Mouse (Mus musculus) cortical plate, adult 2 months (tissue): ENCODE measurements around the gene Chac2.

Source experiments
- CTCF ChIP-seq: fragments of 200-500 bp; IDR thresholded peaks from 2 replicates; pipeline ENCODE4 v1.5.1; 2011; ENCODE audit warnings: mild to moderate bottlenecking, control low read depth, low read length; ENCODE audit not compliant: insufficient read depth; ENCODE audit errors: extremely low read depth
- POLR2A ChIP-seq: fragments of 200-500 bp; IDR thresholded peaks from 2 replicates; pipeline ENCODE4 v1.6.1; 2011; ENCODE audit warnings: mild to moderate bottlenecking, low read length, control low read depth; ENCODE audit not compliant: insufficient read depth; ENCODE audit errors: extremely low read depth

DNA sequence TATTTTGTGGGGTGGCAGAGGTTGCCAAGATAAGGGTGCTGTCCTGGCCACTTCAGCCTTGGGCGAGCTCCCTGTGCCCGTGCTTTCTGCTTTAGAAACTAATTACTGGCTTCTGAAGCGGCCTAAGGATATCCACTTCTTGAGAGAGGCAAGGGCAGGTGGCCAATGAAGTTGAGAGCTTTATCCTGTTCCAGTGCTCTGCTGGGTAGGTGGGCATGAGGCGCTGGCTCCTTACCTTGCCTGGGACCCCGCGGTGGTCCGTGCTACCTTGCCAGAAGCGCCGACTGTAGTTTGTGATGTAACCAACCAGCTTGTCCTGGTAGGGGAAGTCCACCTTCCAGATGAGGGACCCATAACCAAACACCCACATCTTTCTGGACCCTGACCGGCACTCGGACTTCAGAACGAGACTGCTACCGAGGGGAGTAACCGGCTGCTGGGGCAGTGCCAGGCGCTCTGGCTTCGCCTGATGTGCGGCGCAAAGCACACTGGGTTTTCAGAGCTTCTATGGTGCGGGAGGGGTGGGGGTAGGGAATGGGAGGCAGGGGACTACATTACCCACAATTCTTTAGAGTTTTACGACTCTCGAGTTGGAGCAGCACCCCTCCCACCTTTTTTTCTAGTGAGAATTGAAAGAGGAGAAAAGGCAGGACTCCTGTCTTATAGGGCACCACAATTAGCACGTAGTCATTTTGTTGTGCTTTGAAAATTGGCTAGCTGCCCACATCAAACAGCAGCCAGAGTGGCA, at the start of gene Chac2:
- TF ChIP-seq CTCF (no peak), POLR2A (peak; percentile 74)
